Mouse (Mus musculus) right cerebral cortex, adult 18-20 months (tissue): ENCODE measurements at regions not wholly inside any gene's neighbourhood (a gene's known extent, or its start where the extent isn't known, plus 50 kb on each side); places are given as distances from the start of the nearest gene placed in this dataset.

ENCODE experiments used
- DNase-seq: peaks from one replicate; pipeline ENCODE4 v3.0.0; 2022; ENCODE audit warnings: mixed read lengths

- peak; percentile 20 for DNase-seq
Observed at GRCm38 (mm10) chrX:64546141-64546540, 269.3 kb upstream of the Slitrk4 start.

- DNase-seq = no peak
Observed at GRCm38 (mm10) chrX:64504986-64505385, 228.2 kb upstream of the Slitrk4 start.
